In the genomic region with DNA sequence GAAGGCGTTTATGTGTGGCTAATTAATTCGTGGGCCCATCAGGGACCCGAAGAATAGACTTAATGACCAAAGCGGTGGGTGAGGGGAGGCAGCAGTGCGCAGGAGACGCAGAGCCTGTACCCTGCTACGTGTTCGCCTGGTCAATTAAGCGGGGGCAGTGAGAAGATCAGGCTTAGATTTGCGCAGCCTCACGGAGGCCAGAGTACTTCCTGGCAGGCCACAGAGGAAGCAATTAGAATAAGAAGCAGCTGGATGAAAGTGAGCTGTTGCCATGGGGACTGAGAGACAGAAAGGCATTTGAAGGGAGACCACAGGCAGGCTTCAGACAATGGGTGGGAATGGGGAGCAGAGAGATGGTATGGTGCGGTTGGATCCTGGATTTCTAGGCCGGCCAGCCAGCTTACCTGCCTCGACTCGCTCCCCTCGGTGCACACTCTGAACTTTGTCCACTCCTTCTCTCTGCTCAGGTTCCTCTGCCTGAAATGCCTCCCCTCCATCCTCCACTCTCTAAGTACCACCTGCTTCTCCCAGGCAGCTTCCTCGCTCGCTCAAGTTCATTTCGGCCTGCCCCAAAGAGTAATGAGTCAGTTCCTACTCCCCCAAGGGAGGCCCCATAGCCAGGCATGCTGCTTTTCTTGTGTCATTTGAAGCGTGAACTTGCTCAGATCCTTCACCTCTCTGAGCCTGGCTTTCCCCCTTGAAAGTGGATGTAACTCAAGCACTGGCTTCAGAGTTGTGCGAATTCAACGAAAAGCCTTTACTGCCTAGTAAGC, we compare ENCODE assay signal across 10 mouse cellular contexts. TPM values are rescaled to one million over a fixed set of nuclear protein-coding genes. Genes with fewer than 3 reads are reported as not detected.
DNase-seq lines count a peak whose midpoint lies in the region; ATAC-seq lines count a peak whose summit lies in the region.
"Not testable (repeated sequence)": the region's sequence is repeated elsewhere in the genome, so short reads cannot be mapped to it uniquely, and the experiment has no call there.
"Had no signal": no experiment of that assay in that cellular context is flagged by ENCODE, and none has a peak within 500 bp of the region (broad histone marks: within the 10 kb centered on the region; RNA-seq: fewer than 3 reads in every experiment).

No protein-coding gene starts in this region.

- DNase-seq in ES-E14 (ENCODE audit: low read depth, low spot score); heart, embryonic 10.5 days (ENCODE audit: low spot score); liver, embryonic 11.5 days (ENCODE audit: low spot score); midbrain, embryonic 10.5 days (ENCODE audit: low spot score): not testable (repeated sequence)

- not testable (repeated sequence) for H3K9me3 ChIP-seq in ES-E14 (ENCODE audit: control insufficient read depth, insufficient read depth, low read depth, low read length); embryonic facial prominence, embryonic 15.5 days (replicated peaks); heart, embryonic 10.5 days; hindbrain, embryonic 13.5 days; kidney, embryonic 15.5 days (replicated peaks); liver, embryonic 11.5 days (ENCODE audit: control insufficient read depth, low read length); midbrain, embryonic 10.5 days (replicated peaks); neural tube, embryonic 15.5 days (replicated peaks)

- WGBS in embryonic facial prominence, embryonic 15.5 days = 20% methylated on average over 5 of the region's 22 CpGs
- WGBS in heart, embryonic 10.5 days = 12% methylated on average over 8 of the region's 22 CpGs
- 28% methylated on average over 8 of the region's 22 CpGs for WGBS in hindbrain, embryonic 13.5 days
- 16% methylated on average over 7 of the region's 22 CpGs for WGBS in kidney, embryonic 15.5 days
- 27% methylated on average over 6 of the region's 22 CpGs for WGBS in liver, embryonic 11.5 days
- 11% methylated on average over 7 of the region's 22 CpGs for WGBS in midbrain, embryonic 10.5 days
- 14% methylated on average over 7 of the region's 22 CpGs for WGBS in neural tube, embryonic 15.5 days

- H3K27ac ChIP-seq in ES-E14 (ENCODE audit: insufficient read depth, low read depth, low read length, poor library complexity, severe bottlenecking) = peak overlapping the region; percentile 53; the same call in 1 of the 2 replicates
- H3K27ac ChIP-seq in embryonic facial prominence, embryonic 15.5 days (replicated peaks); heart, embryonic 10.5 days; liver, embryonic 11.5 days (ENCODE audit: low read depth, low read length): not testable (repeated sequence)
- H3K27ac ChIP-seq in hindbrain, embryonic 13.5 days = peak overlapping the region; percentile 95
- H3K27ac ChIP-seq in kidney, embryonic 15.5 days = peak overlapping the region; percentile 92
- peak overlapping the region; percentile 95 for H3K27ac ChIP-seq in midbrain, embryonic 10.5 days (replicated peaks)
- H3K27ac ChIP-seq in neural tube, embryonic 15.5 days (replicated peaks) = peak overlapping the region; percentile 89

- H3K9ac ChIP-seq in ES-E14 (ENCODE audit: insufficient read depth, low read depth, low read length, poor library complexity, severe bottlenecking) = peak overlapping the region; percentile 38; the same call in 1 of the 2 replicates
- H3K9ac ChIP-seq in embryonic facial prominence, embryonic 15.5 days; kidney, embryonic 15.5 days; liver, embryonic 11.5 days (ENCODE audit: low read depth, low read length); neural tube, embryonic 15.5 days (replicated peaks): not testable (repeated sequence)
- H3K9ac ChIP-seq in hindbrain, embryonic 13.5 days = peak overlapping the region; percentile 79; the same call in 1 of the 2 replicates

- ATAC-seq in embryonic facial prominence, embryonic 15.5 days (ENCODE audit: insufficient number of reproducible peaks, low FRiP score, low TSS enrichment, low read depth) = peak; percentile 61; the same call in 1 of the 2 replicates
- ATAC-seq in hindbrain, embryonic 13.5 days (ENCODE audit: low FRiP score) = peak; percentile 95
- ATAC-seq in kidney, embryonic 15.5 days (replicated peaks; ENCODE audit: low FRiP score) = peak; percentile 82
- ATAC-seq in liver, embryonic 11.5 days (replicated peaks; ENCODE audit: low FRiP score) = peak; percentile 66
- peak; percentile 90 for ATAC-seq in neural tube, embryonic 15.5 days (ENCODE audit: low FRiP score)

- peak overlapping the region; percentile 47 for H3K4me2 ChIP-seq in embryonic facial prominence, embryonic 15.5 days (replicated peaks)
- peak overlapping the region; percentile 63 for H3K4me2 ChIP-seq in hindbrain, embryonic 13.5 days
- peak overlapping the region; percentile 62 for H3K4me2 ChIP-seq in kidney, embryonic 15.5 days
- H3K4me2 ChIP-seq in liver, embryonic 11.5 days = peak overlapping the region; percentile 60
- H3K4me2 ChIP-seq in neural tube, embryonic 15.5 days = peak overlapping the region; percentile 57

- H3K4me3 ChIP-seq in ES-E14 (ENCODE audit: insufficient read depth in 1 of 2, low read depth in 1 of 2, low read length in 2 of 2, poor library complexity in 1 of 2, severe bottlenecking in 1 of 2) = peak overlapping the region; percentile 78 to 81
- peak overlapping the region; percentile 52 for H3K4me3 ChIP-seq in embryonic facial prominence, embryonic 15.5 days (replicated peaks)
- peak overlapping the region; percentile 64 for H3K4me3 ChIP-seq in heart, embryonic 10.5 days
- H3K4me3 ChIP-seq in hindbrain, embryonic 13.5 days = peak overlapping the region; percentile 56; the same call in 1 of the 2 replicates
- peak overlapping the region; percentile 57 for H3K4me3 ChIP-seq in kidney, embryonic 15.5 days (replicated peaks)
- H3K4me3 ChIP-seq in liver, embryonic 11.5 days (ENCODE audit: low read depth, low read length) = not testable (repeated sequence)
- peak overlapping the region; percentile 66 for H3K4me3 ChIP-seq in midbrain, embryonic 10.5 days
- peak overlapping the region; percentile 54 for H3K4me3 ChIP-seq in neural tube, embryonic 15.5 days (replicated peaks)

- H3K4me1 ChIP-seq in ES-E14 (ENCODE audit: control insufficient read depth in 2 of 2, insufficient read depth in 2 of 2, low read length in 2 of 2, poor library complexity in 1 of 2); embryonic facial prominence, embryonic 15.5 days; heart, embryonic 10.5 days; hindbrain, embryonic 13.5 days (replicated peaks); kidney, embryonic 15.5 days; liver, embryonic 11.5 days (replicated peaks; ENCODE audit: control insufficient read depth, insufficient read depth, low read length); neural tube, embryonic 15.5 days: not testable (repeated sequence)
- peaks cover 14% of the 10 kb centered on the region for H3K4me1 ChIP-seq in midbrain, embryonic 10.5 days

- not testable (repeated sequence) for H3K27me3 ChIP-seq in embryonic facial prominence, embryonic 15.5 days; hindbrain, embryonic 13.5 days; neural tube, embryonic 15.5 days (replicated peaks)
- H3K27me3 ChIP-seq in heart, embryonic 10.5 days (ENCODE audit: insufficient read depth, poor library complexity, severe bottlenecking) = peaks cover 16% of the 10 kb centered on the region
- peaks cover 15% of the 10 kb centered on the region for H3K27me3 ChIP-seq in kidney, embryonic 15.5 days
- peaks cover 16% of the 10 kb centered on the region for H3K27me3 ChIP-seq in liver, embryonic 11.5 days (replicated peaks; ENCODE audit: control insufficient read depth, insufficient read depth, low read length)
- H3K27me3 ChIP-seq in midbrain, embryonic 10.5 days (ENCODE audit: low read depth, poor library complexity, severe bottlenecking) = peaks cover 55% of the 10 kb centered on the region

- in situ Hi-C loops in ES-E14 (cut with MboI; ENCODE audit: low sequenced_read_pairs in 2 of 2, unreplicated experiment in 2 of 2) = not testable (repeated sequence)

- H3K36me3 ChIP-seq in ES-E14 (ENCODE audit: control insufficient read depth, insufficient read depth, low read length, poor library complexity, severe bottlenecking); embryonic facial prominence, embryonic 15.5 days; heart, embryonic 10.5 days; hindbrain, embryonic 13.5 days; kidney, embryonic 15.5 days; liver, embryonic 11.5 days (ENCODE audit: control insufficient read depth, insufficient read depth, low read length); midbrain, embryonic 10.5 days; neural tube, embryonic 15.5 days: not testable (repeated sequence)

RNA-seq across cellular contexts. Expression of a gene that starts 0.8 kb away (rescaled TPM):
- 27.5 and 36.3 TPM in 2 replicates for total RNA-seq in ES-E14 (2012; rRNA removed)
- 50.8 and 55.2 TPM in 2 replicates for polyA plus RNA-seq in embryonic facial prominence, embryonic 15.5 days (2015; fragmentation: Nextera tagmentation; extraction: Ambion mirVana)
- 23.3 and 30.3 TPM in 2 replicates for polyA plus RNA-seq in heart, embryonic 10.5 days (2016; fragmentation: Nextera tagmentation; extraction: Ambion mirVana)
- 121 and 126 TPM in 2 replicates for polyA plus RNA-seq in hindbrain, embryonic 13.5 days (2015; fragmentation: Nextera tagmentation; extraction: Ambion mirVana)
- polyA plus RNA-seq in kidney, embryonic 15.5 days (2015; fragmentation: Nextera tagmentation; extraction: Ambion mirVana) = 51.9 and 52.6 TPM in 2 replicates
- polyA plus RNA-seq in liver, embryonic 11.5 days (2014; fragmentation: Nextera tagmentation; extraction: Ambion mirVana) = 18.2 and 20.3 TPM in 2 replicates
- polyA plus RNA-seq in midbrain, embryonic 10.5 days (2016; fragmentation: Nextera tagmentation; extraction: Ambion mirVana) = 95.0 and 109 TPM in 2 replicates
- polyA plus RNA-seq in neural tube, embryonic 15.5 days (2015; fragmentation: Nextera tagmentation; extraction: Ambion mirVana) = 103 and 129 TPM in 2 replicates
- total RNA-seq: MEL had no signal

RNA-seq across cellular contexts. Expression of a gene that starts 31.9 kb away (rescaled TPM):
- 2.4 and 3.8 TPM in 2 replicates for total RNA-seq in ES-E14 (2012; rRNA removed)
- 1.2 TPM in 2 replicates for polyA plus RNA-seq in embryonic facial prominence, embryonic 15.5 days (2015; fragmentation: Nextera tagmentation; extraction: Ambion mirVana)
- polyA plus RNA-seq in heart, embryonic 10.5 days (2016; fragmentation: Nextera tagmentation; extraction: Ambion mirVana) = 1.8 TPM in 2 replicates
- 1.6 and 1.8 TPM in 2 replicates for polyA plus RNA-seq in hindbrain, embryonic 13.5 days (2015; fragmentation: Nextera tagmentation; extraction: Ambion mirVana)
- 0.95 and 1.2 TPM in 2 replicates for polyA plus RNA-seq in kidney, embryonic 15.5 days (2015; fragmentation: Nextera tagmentation; extraction: Ambion mirVana)
- 0.99 and 1.2 TPM in 2 replicates for polyA plus RNA-seq in liver, embryonic 11.5 days (2014; fragmentation: Nextera tagmentation; extraction: Ambion mirVana)
- 7.1 and 9.3 TPM in 2 replicates for polyA plus RNA-seq in midbrain, embryonic 10.5 days (2016; fragmentation: Nextera tagmentation; extraction: Ambion mirVana)
- 2.2 and 2.9 TPM in 2 replicates for polyA plus RNA-seq in neural tube, embryonic 15.5 days (2015; fragmentation: Nextera tagmentation; extraction: Ambion mirVana)
- total RNA-seq: heart, adult 2 months; MEL had no signal
- polyA plus RNA-seq: heart, adult 2 months had no signal
